Mouse (Mus musculus) embryonic facial prominence, embryonic 11.5 days (tissue): ENCODE measurements around the gene Edf1. TPM values are rescaled to one million over a fixed set of nuclear protein-coding genes. Genes with fewer than 3 reads are reported as not detected.
"Not testable (repeated sequence)": the region's sequence is repeated elsewhere in the genome, so short reads cannot be mapped to it uniquely, and the experiment has no call there.

Source experiments
- ATAC-seq: fragments of 200-750 bp; cut with Nextera tagmentation; replicated peaks from 2 replicates; pipeline ENCODE4 v1.8.0; 2017; ENCODE audit warnings: low read depth; ENCODE audit not compliant: insufficient number of reproducible peaks, low FRiP score, low TSS enrichment
- DNase-seq: peaks from one replicate; pipeline ENCODE4 v3.0.0-alpha.2; 2015; ENCODE audit warnings: low spot score
- H3K27ac ChIP-seq: fragments of 300-500 bp; sonication (generic); replicated peaks from 2 replicates; pipeline ENCODE4 v1.5.1; 2014; ENCODE audit warnings: mild to moderate bottlenecking, low read depth, low read length, control low read depth
- H3K27me3 ChIP-seq: fragments of 300-500 bp; sonication (generic); 2 replicates; pipeline ENCODE4 v1.6.1; 2014; ENCODE audit warnings: mild to moderate bottlenecking, low read length, moderate library complexity, mixed read lengths; ENCODE audit not compliant: control insufficient read depth, insufficient read depth
- H3K36me3 ChIP-seq: fragments of 300-500 bp; sonication (generic); replicated peaks from 2 replicates; pipeline ENCODE4 v1.6.1; 2014; ENCODE audit warnings: low read depth, mild to moderate bottlenecking, low read length, moderate library complexity, mixed read lengths; ENCODE audit not compliant: control insufficient read depth, insufficient read depth
- H3K4me1 ChIP-seq: fragments of 300-500 bp; sonication (generic); 2 replicates; pipeline ENCODE4 v1.6.1; 2014; ENCODE audit warnings: low read length, mixed read lengths; ENCODE audit not compliant: control insufficient read depth, insufficient read depth
- H3K4me2 ChIP-seq: fragments of 300-500 bp; sonication (generic); 2 replicates; pipeline ENCODE4 v1.6.1; 2014; ENCODE audit warnings: low read depth, mild to moderate bottlenecking, control low read depth, low read length, moderate library complexity
- H3K4me3 ChIP-seq: fragments of 300-500 bp; sonication (generic); 2 replicates; pipeline ENCODE4 v1.5.1; 2014; ENCODE audit warnings: low read depth, low read length, control low read depth
- H3K9ac ChIP-seq: fragments of 300-500 bp; sonication (generic); replicated peaks from 2 replicates; pipeline ENCODE4 v1.6.1; 2014; ENCODE audit warnings: mild to moderate bottlenecking, control low read depth, low read length
- H3K9me3 ChIP-seq: fragments of 300-500 bp; sonication (generic); replicated peaks from 2 replicates; pipeline ENCODE4 v1.6.1; 2016; ENCODE audit warnings: mild to moderate bottlenecking, low read length, inconsistent platforms, mixed read lengths; ENCODE audit not compliant: control insufficient read depth
- WGBS: fragments of 180-500 bp; shearing (Covaris S2); extraction: QIAGEN DNeasy Blood & Tissue Kit; methylation state at CpG from one replicate; pipeline ENCODE4 v1.1.7; 2014; 5-methylcytosine and 5-hydroxymethylcytosine counted together
- polyA plus RNA-seq: library from polyadenylated mRNA; unstranded; fragments of >200 nt; fragmentation: Nextera tagmentation; extraction: Ambion mirVana; gene quantifications from 2 replicates; pipeline ENCODE4 v1.2.1, GENCODE M21; 2014

Edf1 gene
- polyA plus RNA-seq, 1 experiment from 2014 or later: 375 TPM

DNA sequence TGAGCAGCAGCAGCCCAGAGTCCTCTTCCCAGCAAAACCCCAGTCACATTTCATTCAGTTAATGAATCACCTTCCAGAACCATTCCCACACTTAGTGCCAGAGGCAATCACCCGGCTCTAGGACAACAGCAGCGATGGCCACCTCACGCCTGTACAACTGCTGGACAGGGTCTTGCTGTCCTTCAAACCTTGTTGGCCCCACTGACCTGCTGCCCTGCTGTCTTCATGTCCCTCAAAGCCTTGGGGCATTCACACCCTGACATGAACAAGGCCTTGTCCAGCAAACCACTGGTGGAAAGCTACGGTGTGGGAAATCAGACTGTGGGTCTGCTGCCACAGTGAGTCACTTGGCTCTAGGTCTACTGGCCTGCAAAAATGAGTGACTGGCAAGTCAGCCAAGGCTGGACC lies 17.1 kb upstream of the Edf1 start:
- 91% methylated on average over 4 of the region's 4 CpGs for WGBS
- Histone ChIP-seq H3K9me3 (no peaks in the 10 kb centered on the region), H3K4me2 (no peak overlapping the region), H3K27me3 (no peaks in the 10 kb centered on the region), H3K27ac (no peak overlapping the region), H3K36me3 (no peaks in the 10 kb centered on the region), H3K4me1 (no peaks in the 10 kb centered on the region; the same call in 1 of the 2 replicates), H3K4me3 (no peak overlapping the region), H3K9ac (no peak overlapping the region)
- ATAC-seq: no peak
- no peak for DNase-seq

- Histone ChIP-seq H3K36me3 (no peaks in the 10 kb centered on the region), H3K27ac (no peak overlapping the region), H3K9me3 (no peaks in the 10 kb centered on the region), H3K4me2 (no peak overlapping the region), H3K9ac (no peak overlapping the region), H3K4me3 (no peak overlapping the region), H3K4me1 (no peaks in the 10 kb centered on the region; the same call in 1 of the 2 replicates), H3K27me3 (no peaks in the 10 kb centered on the region)
- DNase-seq (no peak), ATAC-seq (no peak)
- WGBS: 80% methylated on average over 10 of the region's 10 CpGs
Observed at GRCm38 (mm10) chr2:25541644-25542367, 15.8 kb upstream of the Edf1 start.

GRCm38 (mm10) chr2:25545996-25546810 lies 11.4 kb upstream of the Edf1 start:
- H3K4me2 ChIP-seq: peak overlapping the region; percentile 82
- no peaks in the 10 kb centered on the region; the same call in 1 of the 2 replicates for H3K4me1 ChIP-seq
- H3K27me3 ChIP-seq: no peaks in the 10 kb centered on the region
- WGBS: 8% methylated on average over 43 of the region's 43 CpGs
- H3K36me3 ChIP-seq: no peaks in the 10 kb centered on the region
- no peaks in the 10 kb centered on the region for H3K9me3 ChIP-seq
- peak; percentile 63; the same call in 1 of the 2 replicates for ATAC-seq
- peak overlapping the region; percentile 62 for H3K27ac ChIP-seq
- DNase-seq: no peak
- H3K4me3 ChIP-seq: peak overlapping the region; percentile 64
- peak overlapping the region; percentile 78 for H3K9ac ChIP-seq

- 3% methylated on average over 48 of the region's 48 CpGs for WGBS
- H3K9ac ChIP-seq: peak within 1 kb of the TSS; percentile 78
- no peaks in the 10 kb centered on the region; the same call in 1 of the 2 replicates for H3K4me1 ChIP-seq
- H3K9me3 ChIP-seq: no peaks in the 10 kb centered on the region
- H3K27me3 ChIP-seq: no peaks in the 10 kb centered on the region
- H3K4me2 ChIP-seq: peak within 1 kb of the TSS; percentile 82
- no peaks in the 10 kb centered on the region for H3K36me3 ChIP-seq
- peak within 1 kb of the TSS; percentile 64 for H3K4me3 ChIP-seq
- ATAC-seq (peak; percentile 99), DNase-seq (peak; percentile 99)
- H3K27ac ChIP-seq: peak within 1 kb of the TSS; percentile 62
Observed at GRCm38 (mm10) chr2:25546811-25547491, 10.7 kb upstream of the Edf1 start, which contains the start of gene Traf2. Traf2 (minus strand) TSS chr2:25546940.

DNA sequence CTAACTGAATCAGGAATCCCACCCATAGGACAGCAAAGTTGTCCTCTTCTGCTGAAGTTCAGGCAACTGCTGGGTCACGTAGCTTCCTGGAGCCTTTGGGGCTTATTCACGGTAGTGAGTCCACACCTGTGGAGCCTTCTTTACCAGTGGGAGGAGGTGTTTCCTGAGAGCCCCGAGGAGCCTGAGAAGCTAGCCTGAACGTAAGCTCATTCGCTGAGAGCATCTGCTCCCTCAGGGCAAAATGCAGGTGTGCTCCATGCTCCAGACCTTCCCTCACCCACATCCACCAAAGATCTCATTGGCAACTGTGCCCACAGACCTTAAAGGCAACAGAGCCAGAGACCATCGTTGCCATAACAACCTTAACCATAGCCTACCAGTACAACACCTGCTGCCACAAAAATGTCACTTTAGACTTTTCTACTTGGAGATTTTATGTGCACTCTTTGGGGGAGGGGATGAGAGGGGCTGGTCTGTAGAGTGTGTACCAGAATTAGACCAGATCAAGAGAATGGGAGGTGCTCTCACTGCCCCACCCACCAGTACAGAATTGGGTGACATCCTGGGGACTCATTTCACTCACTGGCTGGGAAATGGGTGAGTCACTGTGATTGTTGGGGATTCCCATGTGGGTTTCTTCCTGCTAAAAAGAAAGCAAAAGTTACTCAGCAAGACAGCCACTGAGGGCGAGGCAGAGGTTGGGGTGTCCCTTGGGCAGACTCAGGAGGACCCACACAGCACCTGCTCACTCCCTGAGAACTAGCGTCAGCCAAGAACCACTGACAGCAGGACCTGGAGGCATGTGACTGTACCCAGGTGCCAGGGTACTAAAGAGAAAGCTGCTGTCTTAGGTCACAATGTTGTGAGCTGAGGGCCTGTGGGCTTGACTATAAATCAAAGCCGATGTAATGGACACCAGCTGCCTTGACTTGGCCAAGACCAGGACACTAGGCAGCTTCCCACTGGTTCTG lies 8.3 kb upstream of the Edf1 start:
- Histone ChIP-seq H3K36me3 (no peaks in the 10 kb centered on the region), H3K9me3 (no peaks in the 10 kb centered on the region), H3K9ac (no peak overlapping the region), H3K4me2 (no peak overlapping the region), H3K27ac (no peak overlapping the region), H3K4me3 (no peak overlapping the region), H3K4me1 (no peaks in the 10 kb centered on the region; the same call in 1 of the 2 replicates), H3K27me3 (no peaks in the 10 kb centered on the region)
- WGBS: 79% methylated on average over 9 of the region's 9 CpGs
- no peak for DNase-seq
- ATAC-seq: no peak

GRCm38 (mm10) chr2:25551186-25551585 lies 6.5 kb upstream of the Edf1 start:
- Histone ChIP-seq H3K9me3 (no peaks in the 10 kb centered on the region), H3K4me3 (no peak overlapping the region), H3K4me1 (no peaks in the 10 kb centered on the region), H3K36me3 (no peaks in the 10 kb centered on the region), H3K4me2 (no peak overlapping the region), H3K27me3 (no peaks in the 10 kb centered on the region), H3K27ac (no peak overlapping the region), H3K9ac (no peak overlapping the region)
- DNase-seq (peak; percentile 53), ATAC-seq (no peak)
- 34% methylated on average over 5 of the region's 5 CpGs for WGBS

GRCm38 (mm10) chr2:25553171-25553786 lies 4.4 kb upstream of the Edf1 start:
- ATAC-seq, H3K36me3 ChIP-seq, H3K9me3 ChIP-seq, H3K4me2 ChIP-seq, DNase-seq, H3K4me1 ChIP-seq, H3K27me3 ChIP-seq, H3K9ac ChIP-seq, H3K4me3 ChIP-seq, H3K27ac ChIP-seq: not testable (repeated sequence)
- 89% methylated on average over 4 of the region's 4 CpGs for WGBS
